Mouse (Mus musculus): ENCODE measurements around the gene Crbn.

DNA sequence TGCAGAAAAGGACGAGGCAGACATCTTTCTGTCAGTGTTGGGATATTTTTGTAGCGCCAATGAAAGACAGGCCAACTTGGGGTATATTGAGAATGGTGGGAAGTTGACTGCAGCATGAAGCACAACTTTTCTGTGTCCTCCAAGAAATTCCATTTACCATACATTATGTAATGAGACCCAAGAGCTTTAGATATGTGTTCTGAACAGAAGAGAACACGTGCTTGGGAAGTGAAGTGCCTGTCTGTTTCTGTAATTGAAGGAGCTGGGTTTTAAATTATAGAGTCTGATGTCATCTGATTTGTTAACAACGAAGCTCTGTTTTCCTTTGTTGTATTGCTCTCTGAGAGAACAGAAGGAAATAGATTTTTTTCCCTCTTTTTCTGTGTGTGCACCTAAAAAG, 29.8 kb downstream of the Crbn start:
- TF ChIP-seq POLR2A (IDR thresholded peaks at IDR 0.05; ENCODE audit: control insufficient read depth, extremely low read depth, insufficient read depth, low read length, poor library complexity) (no peak), CTCF (IDR thresholded peaks at IDR 0.05; ENCODE audit: borderline replicate concordance, control insufficient read depth, extremely low read depth, insufficient read depth, low read length, poor library complexity) (no peak)
